In the genomic region with DNA sequence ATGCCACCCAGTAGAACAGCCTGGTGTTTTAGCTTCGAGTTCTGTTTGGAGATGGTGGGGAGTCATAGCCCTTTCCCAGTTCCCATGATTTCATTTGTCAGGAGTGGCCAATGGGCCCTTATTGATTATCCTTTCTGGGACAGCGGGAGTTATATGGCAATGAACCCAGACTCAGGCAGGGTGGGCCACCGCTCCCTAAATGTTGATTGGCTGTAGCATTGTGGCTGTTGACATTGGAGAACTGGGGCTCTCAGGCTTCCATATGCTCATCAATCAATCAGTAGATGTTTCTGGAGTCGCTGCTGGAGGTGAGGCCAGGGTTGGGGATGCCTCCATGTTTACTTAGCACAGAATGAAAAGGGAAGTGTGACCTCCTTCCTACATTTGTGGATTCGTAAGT, we compare ENCODE assay signal across 34 mouse cellular contexts.
"Had no signal": no experiment of that assay in that cellular context is flagged by ENCODE, and none has a peak within 500 bp of the region (broad histone marks: within the 10 kb centered on the region; RNA-seq: fewer than 3 reads in every experiment).

No protein-coding gene starts in this region.

- H3K4me2 ChIP-seq: heart, embryonic 11.5 days; heart, embryonic 12.5 days; heart, embryonic 13.5 days; heart, embryonic 15.5 days; hindbrain, embryonic 12.5 days; hindbrain, embryonic 13.5 days; hindbrain, embryonic 14.5 days; hindbrain, embryonic 15.5 days; intestine, embryonic 15.5 days; kidney, embryonic 15.5 days had no signal

- DNase-seq: heart, postnatal 10 days; heart, postnatal 36 days; heart, postnatal 4 days; kidney, adult 11 months; kidney, adult 18-20 months; kidney, adult 2 months; kidney, adult 8-10 months; kidney, adult 9 months; kidney, postnatal 10 days; kidney, postnatal 14 days; kidney, postnatal 25 days; kidney, postnatal 36 days; kidney, postnatal 4 days; layer of hippocampus, adult 9-11 months; layer of hippocampus, postnatal 36 days had no signal

- H3K27ac ChIP-seq: heart, embryonic 10.5 days; heart, embryonic 13.5 days; heart, embryonic 15.5 days; hindbrain, embryonic 12.5 days; hindbrain, embryonic 14.5 days; hindbrain, embryonic 15.5 days; hindbrain, postnatal 0 days; intestine, embryonic 15.5 days; kidney, embryonic 15.5 days; kidney, postnatal 0 days; layer of hippocampus, adult 2 months had no signal

- H3K4me3 ChIP-seq: heart, embryonic 10.5 days; heart, embryonic 12.5 days; heart, embryonic 13.5 days; heart, embryonic 15.5 days; hindbrain, embryonic 10.5 days; hindbrain, embryonic 12.5 days; hindbrain, embryonic 13.5 days; hindbrain, embryonic 15.5 days; intestine, embryonic 15.5 days; kidney, embryonic 15.5 days; layer of hippocampus, adult 2 months had no signal

- ATAC-seq: hindbrain, embryonic 16.5 days; hindbrain, postnatal 0 days; inflammation-experienced regulatory T-cells, adult 6 months; intestine, embryonic 15.5 days; intestine, embryonic 16.5 days; intestine, postnatal 0 days had no signal

- H3K27me3 ChIP-seq: hindbrain, embryonic 15.5 days; intestine, embryonic 15.5 days; kidney, embryonic 15.5 days had no signal

- H3K4me1 ChIP-seq: heart, embryonic 12.5 days; heart, embryonic 13.5 days; heart, embryonic 15.5 days; intestine, embryonic 15.5 days had no signal

- H3K9me3 ChIP-seq: heart, embryonic 10.5 days; heart, embryonic 12.5 days; heart, embryonic 13.5 days; heart, embryonic 15.5 days; hindbrain, embryonic 10.5 days; hindbrain, embryonic 12.5 days; hindbrain, embryonic 13.5 days; hindbrain, embryonic 15.5 days; intestine, embryonic 15.5 days; kidney, embryonic 15.5 days had no signal

- H3K9ac ChIP-seq: heart, embryonic 12.5 days; heart, embryonic 13.5 days; heart, embryonic 15.5 days; hindbrain, embryonic 12.5 days; hindbrain, embryonic 13.5 days; hindbrain, embryonic 14.5 days; hindbrain, embryonic 15.5 days; intestine, embryonic 15.5 days; kidney, embryonic 15.5 days had no signal

- H3K36me3 ChIP-seq: heart, embryonic 10.5 days; heart, embryonic 12.5 days; heart, embryonic 13.5 days; heart, embryonic 15.5 days; hindbrain, embryonic 10.5 days; hindbrain, embryonic 12.5 days; hindbrain, embryonic 13.5 days; hindbrain, embryonic 15.5 days; intestine, embryonic 15.5 days; kidney, embryonic 15.5 days had no signal
